Mouse (Mus musculus): ENCODE data around the gene Mttp. TPM values are rescaled to one million over a fixed set of nuclear protein-coding genes. Genes with fewer than 3 reads are reported as not detected.

The Mttp gene
- polyA plus RNA-seq, 1 experiment from 2014 or later, result 45.0 TPM

DNA sequence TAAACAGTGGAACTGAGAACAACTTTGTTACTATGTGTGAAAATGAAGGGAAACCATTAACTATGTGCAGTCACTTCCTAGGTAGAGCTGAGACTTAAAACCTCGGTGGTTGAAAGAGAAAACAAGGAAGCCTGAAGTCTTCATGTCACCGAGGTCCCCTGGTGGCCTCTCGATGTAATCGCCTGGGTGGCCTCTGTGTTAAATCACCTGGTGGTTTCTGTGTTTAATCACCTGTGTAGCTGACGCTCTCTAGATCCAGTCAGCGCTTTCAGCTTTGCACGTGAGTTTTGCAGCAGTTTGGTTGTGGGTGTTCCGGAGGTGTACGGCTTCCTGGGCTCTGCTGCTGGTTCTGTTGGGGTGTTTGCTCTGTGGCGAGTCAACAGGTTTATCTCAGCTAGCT, 28.5 kb upstream of the Mttp start:
- Histone ChIP-seq H3K4me2 (no peak overlapping the region), H3K9me3 (ENCODE audit: control insufficient read depth, low read length) (peaks cover 2% of the 10 kb centered on the region; the same call in 1 of the 2 replicates), H3K27me3 (replicated peaks; ENCODE audit: control insufficient read depth, insufficient read depth, low read length) (no peaks in the 10 kb centered on the region), H3K36me3 (ENCODE audit: control insufficient read depth, insufficient read depth, low read length) (no peaks in the 10 kb centered on the region), H3K4me1 (replicated peaks; ENCODE audit: control insufficient read depth, insufficient read depth, low read length) (no peaks in the 10 kb centered on the region), H3K9ac (ENCODE audit: low read depth, low read length) (no peak overlapping the region), H3K4me3 (ENCODE audit: low read depth, low read length) (no peak overlapping the region), H3K27ac (ENCODE audit: low read depth, low read length) (no peak overlapping the region)
- no peak for DNase-seq (ENCODE audit: low spot score)
- WGBS, result 78% methylated on average over 10 of the region's 10 CpGs
- no peak for ATAC-seq (replicated peaks; ENCODE audit: low FRiP score)

DNA sequence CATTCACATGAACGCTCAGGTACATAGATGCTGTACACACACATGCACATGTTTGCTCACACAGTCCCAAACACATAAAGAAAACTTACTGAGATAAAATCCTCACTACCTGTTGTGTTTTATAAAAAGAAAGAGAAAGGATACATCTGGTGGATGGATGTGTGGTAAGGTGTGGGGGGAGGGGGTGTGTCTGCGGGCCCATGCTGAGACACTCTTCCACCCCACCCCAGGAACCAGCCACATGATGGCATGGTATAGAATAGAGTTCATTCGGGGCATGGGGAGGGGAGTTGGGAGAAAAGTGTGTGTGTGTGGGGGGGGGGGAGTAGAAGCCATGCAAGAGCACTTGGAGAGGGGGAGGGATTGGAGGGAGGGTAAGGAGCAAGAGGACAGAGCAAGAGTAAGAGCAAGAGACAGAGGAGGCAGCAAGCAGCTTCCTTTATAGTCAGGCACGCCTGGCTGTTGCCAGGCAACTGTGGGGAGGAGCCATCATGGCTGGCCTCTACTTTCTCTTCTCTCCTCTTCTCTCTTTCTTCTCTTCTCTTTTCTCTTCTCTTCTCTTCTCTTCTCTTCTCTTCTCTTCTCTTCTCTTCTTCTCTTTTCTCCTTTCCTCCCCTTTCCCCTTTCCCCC, 17.9 kb upstream of the Mttp start:
- no peak overlapping the region for H3K9ac ChIP-seq (ENCODE audit: low read depth, low read length)
- ATAC-seq (replicated peaks; ENCODE audit: low FRiP score) (no peak), DNase-seq (ENCODE audit: low spot score) (no peak)
- no peaks in the 10 kb centered on the region for H3K4me1 ChIP-seq (replicated peaks; ENCODE audit: control insufficient read depth, insufficient read depth, low read length)
- H3K27ac ChIP-seq (ENCODE audit: low read depth, low read length), result no peak overlapping the region
- whole genome bisulfite sequencing, result 56% methylated on average over 4 of the region's 4 CpGs
- no peak overlapping the region for H3K4me3 ChIP-seq (ENCODE audit: low read depth, low read length)
- no peaks in the 10 kb centered on the region for H3K27me3 ChIP-seq (replicated peaks; ENCODE audit: control insufficient read depth, insufficient read depth, low read length)
- no peaks in the 10 kb centered on the region for H3K36me3 ChIP-seq (ENCODE audit: control insufficient read depth, insufficient read depth, low read length)
- no peak overlapping the region for H3K4me2 ChIP-seq
- H3K9me3 ChIP-seq (ENCODE audit: control insufficient read depth, low read length), result no peaks in the 10 kb centered on the region

DNA sequence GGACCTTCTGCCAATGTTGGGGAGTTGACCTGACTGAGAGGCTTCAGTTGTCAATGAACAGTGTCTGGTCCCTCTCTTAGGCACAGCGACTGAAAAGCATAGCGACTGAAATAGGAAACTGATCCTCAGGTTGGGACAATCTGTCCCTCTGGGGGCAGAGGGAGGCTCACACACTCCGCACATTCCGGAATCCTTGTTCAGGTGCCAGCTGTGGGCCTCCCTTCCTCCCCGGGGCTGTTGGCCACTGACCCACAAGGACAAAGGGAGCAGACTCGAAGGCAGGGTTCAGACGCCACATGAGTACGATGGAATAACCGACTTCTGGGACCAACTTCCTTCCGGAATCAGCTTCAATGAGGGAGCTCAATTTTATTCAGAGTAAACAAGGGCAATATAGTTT, 16.9 kb upstream of the Mttp start:
- ATAC-seq (replicated peaks; ENCODE audit: low FRiP score) (no peak), DNase-seq (ENCODE audit: low spot score) (no peak)
- Histone ChIP-seq H3K4me3 (ENCODE audit: low read depth, low read length) (no peak overlapping the region), H3K9ac (ENCODE audit: low read depth, low read length) (no peak overlapping the region), H3K9me3 (ENCODE audit: control insufficient read depth, low read length) (no peaks in the 10 kb centered on the region), H3K4me2 (no peak overlapping the region), H3K27me3 (replicated peaks; ENCODE audit: control insufficient read depth, insufficient read depth, low read length) (no peaks in the 10 kb centered on the region), H3K36me3 (ENCODE audit: control insufficient read depth, insufficient read depth, low read length) (no peaks in the 10 kb centered on the region), H3K27ac (ENCODE audit: low read depth, low read length) (no peak overlapping the region), H3K4me1 (replicated peaks; ENCODE audit: control insufficient read depth, insufficient read depth, low read length) (no peaks in the 10 kb centered on the region)
- WGBS, result 86% methylated on average over 10 of the region's 10 CpGs

GRCm38 (mm10) chr3:138156651-138157050, 11.9 kb upstream of the Mttp start:
- Histone ChIP-seq H3K4me2 (no peak overlapping the region), H3K9me3 (ENCODE audit: control insufficient read depth, low read length) (no peaks in the 10 kb centered on the region), H3K4me1 (replicated peaks; ENCODE audit: control insufficient read depth, insufficient read depth, low read length) (no peaks in the 10 kb centered on the region), H3K9ac (ENCODE audit: low read depth, low read length) (no peak overlapping the region), H3K4me3 (ENCODE audit: low read depth, low read length) (no peak overlapping the region), H3K27ac (ENCODE audit: low read depth, low read length) (no peak overlapping the region), H3K27me3 (replicated peaks; ENCODE audit: control insufficient read depth, insufficient read depth, low read length) (no peaks in the 10 kb centered on the region), H3K36me3 (ENCODE audit: control insufficient read depth, insufficient read depth, low read length) (peaks cover 11% of the 10 kb centered on the region)
- DNase-seq (ENCODE audit: low spot score) (no peak), ATAC-seq (replicated peaks; ENCODE audit: low FRiP score) (no peak)
- WGBS, result 85% methylated on average over 10 of the region's 10 CpGs

GRCm38 (mm10) chr3:138155062-138155461, 10.3 kb upstream of the Mttp start:
- 83% methylated on average over 4 of the region's 4 CpGs for WGBS
- H3K27ac ChIP-seq (ENCODE audit: low read depth, low read length), result no peak overlapping the region

GRCm38 (mm10) chr3:138148811-138149210, 4.0 kb upstream of the Mttp start:
- WGBS, result 96% methylated on average over 2 of the region's 2 CpGs
- Histone ChIP-seq H3K4me2 (no peak overlapping the region), H3K4me1 (replicated peaks; ENCODE audit: control insufficient read depth, insufficient read depth, low read length) (no peaks in the 10 kb centered on the region), H3K9ac (ENCODE audit: low read depth, low read length) (no peak overlapping the region), H3K4me3 (ENCODE audit: low read depth, low read length) (no peak overlapping the region), H3K27ac (ENCODE audit: low read depth, low read length) (no peak overlapping the region), H3K27me3 (replicated peaks; ENCODE audit: control insufficient read depth, insufficient read depth, low read length) (no peaks in the 10 kb centered on the region), H3K36me3 (ENCODE audit: control insufficient read depth, insufficient read depth, low read length) (peaks cover 9% of the 10 kb centered on the region), H3K9me3 (ENCODE audit: control insufficient read depth, low read length) (no peaks in the 10 kb centered on the region)
- ATAC-seq (replicated peaks; ENCODE audit: low FRiP score) (no peak), DNase-seq (ENCODE audit: low spot score) (no peak)

More at GRCm38 (mm10) chr3:138155062-138155461, 10.3 kb upstream of the Mttp start:
- Histone ChIP-seq H3K4me2 (no peak overlapping the region), H3K4me1 (replicated peaks; ENCODE audit: control insufficient read depth, insufficient read depth, low read length) (no peaks in the 10 kb centered on the region), H3K9ac (ENCODE audit: low read depth, low read length) (no peak overlapping the region), H3K36me3 (ENCODE audit: control insufficient read depth, insufficient read depth, low read length) (peaks cover 11% of the 10 kb centered on the region), H3K27me3 (replicated peaks; ENCODE audit: control insufficient read depth, insufficient read depth, low read length) (no peaks in the 10 kb centered on the region), H3K4me3 (ENCODE audit: low read depth, low read length) (no peak overlapping the region), H3K9me3 (ENCODE audit: control insufficient read depth, low read length) (no peaks in the 10 kb centered on the region)
- ATAC-seq (replicated peaks; ENCODE audit: low FRiP score) (no peak), DNase-seq (ENCODE audit: low spot score) (no peak)

- Histone ChIP-seq H3K4me2 (peak overlapping the region; percentile 80), H3K27ac (ENCODE audit: low read depth, low read length) (peak overlapping the region; percentile 100), H3K4me3 (ENCODE audit: low read depth, low read length) (peak overlapping the region; percentile 70), H3K9me3 (ENCODE audit: control insufficient read depth, low read length) (no peaks in the 10 kb centered on the region), H3K27me3 (replicated peaks; ENCODE audit: control insufficient read depth, insufficient read depth, low read length) (no peaks in the 10 kb centered on the region), H3K36me3 (ENCODE audit: control insufficient read depth, insufficient read depth, low read length) (no peaks in the 10 kb centered on the region), H3K9ac (ENCODE audit: low read depth, low read length) (peak overlapping the region; percentile 90), H3K4me1 (replicated peaks; ENCODE audit: control insufficient read depth, insufficient read depth, low read length) (peaks cover 3% of the 10 kb centered on the region; the same call in 1 of the 2 replicates)
- no peak for ATAC-seq (replicated peaks; ENCODE audit: low FRiP score)
- under 1% methylated on average over 18 of the region's 18 CpGs for WGBS
- DNase-seq (ENCODE audit: low spot score), result no peak
These were observed 617 bp downstream of the Mttp start for GRCm38 (mm10) chr3:138144060-138144641.

- ATAC-seq (replicated peaks; ENCODE audit: low FRiP score) (peak; percentile 94), DNase-seq (ENCODE audit: low spot score) (peak; percentile 97)
- Histone ChIP-seq H3K4me2 (peak within 1 kb of the TSS; percentile 80), H3K27me3 (replicated peaks; ENCODE audit: control insufficient read depth, insufficient read depth, low read length) (no peaks in the 10 kb centered on the region), H3K4me3 (ENCODE audit: low read depth, low read length) (peak within 1 kb of the TSS; percentile 70), H3K9ac (ENCODE audit: low read depth, low read length) (peak within 1 kb of the TSS; percentile 90), H3K36me3 (ENCODE audit: control insufficient read depth, insufficient read depth, low read length) (no peaks in the 10 kb centered on the region), H3K9me3 (ENCODE audit: control insufficient read depth, low read length) (no peaks in the 10 kb centered on the region), H3K4me1 (replicated peaks; ENCODE audit: control insufficient read depth, insufficient read depth, low read length) (peaks cover 3% of the 10 kb centered on the region; the same call in 1 of the 2 replicates), H3K27ac (ENCODE audit: low read depth, low read length) (peak within 1 kb of the TSS; percentile 100)
- under 1% methylated on average over 70 of the region's 70 CpGs for WGBS
These were observed 1.3 kb downstream of the Mttp start, which contains the start of gene Trmt10a for GRCm38 (mm10) chr3:138143315-138144059. Trmt10a (plus strand) TSS chr3:138143448.

Measured in liver, embryonic 11.5 days (tissue).